Mouse (Mus musculus) lung, postnatal 25 days (tissue): Measurements from ENCODE around the gene Ankmy1.

Source experiments
- DNase-seq: peaks from one replicate; pipeline ENCODE4 v3.0.0; 2022; ENCODE audit warnings: low spot score

The Ankmy1 gene

DNA sequence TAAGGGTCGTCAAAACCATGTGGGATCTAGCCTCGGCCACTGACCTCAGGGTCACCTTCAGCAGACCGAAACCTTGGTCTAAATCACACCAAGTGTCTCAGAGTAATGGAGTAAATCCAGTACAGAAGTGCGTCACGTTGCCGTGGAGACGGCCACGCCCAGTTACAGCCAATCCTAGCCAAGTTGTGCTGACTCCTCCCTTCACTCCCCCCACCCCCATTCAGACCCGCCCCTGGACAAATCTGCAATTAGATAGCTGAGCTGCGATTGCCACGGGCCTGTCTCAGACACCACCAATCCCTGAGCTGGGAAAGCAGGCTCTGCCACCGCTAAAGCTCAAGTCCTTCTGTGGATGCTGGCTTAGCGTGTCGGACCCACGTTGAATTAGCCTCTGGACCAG, at the start of gene Ankmy1:
Gene Ankmy1, minus strand, starts transcription at position 121 of the 400 bp plus-strand sequence.
- peak; percentile 50 for DNase-seq

GRCm38 (mm10) chr1:92950607-92951006, 47.9 kb upstream of the Ankmy1 start, which contains the start of gene Gpr35:
Gene Gpr35, plus strand, starts transcription at chr1:92950865.
- DNase-seq: no peak

- no peak for DNase-seq
Measured at GRCm38 (mm10) chr1:92949426-92949825, 46.7 kb upstream of the Ankmy1 start.

DNA sequence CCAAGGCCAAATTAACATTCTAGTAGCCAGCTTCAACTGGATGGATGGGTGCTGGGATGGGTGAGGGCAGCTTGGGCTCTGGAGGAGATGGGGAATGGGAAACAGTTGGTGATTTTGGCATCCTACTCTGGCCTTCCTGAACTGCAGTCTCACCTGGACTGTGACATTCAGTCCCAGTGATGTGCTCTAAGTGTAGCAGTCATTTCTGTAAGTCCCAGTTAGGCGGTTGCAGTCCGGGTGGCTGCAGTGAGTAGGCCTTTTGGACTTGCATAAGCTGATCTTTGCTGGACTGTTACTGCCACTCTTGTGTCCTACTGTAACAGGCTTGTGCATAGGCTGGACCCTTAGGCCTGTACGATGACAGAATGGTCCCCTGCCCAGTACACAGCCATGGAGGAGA, 45.3 kb upstream of the Ankmy1 start:
- DNase-seq: no peak

DNA sequence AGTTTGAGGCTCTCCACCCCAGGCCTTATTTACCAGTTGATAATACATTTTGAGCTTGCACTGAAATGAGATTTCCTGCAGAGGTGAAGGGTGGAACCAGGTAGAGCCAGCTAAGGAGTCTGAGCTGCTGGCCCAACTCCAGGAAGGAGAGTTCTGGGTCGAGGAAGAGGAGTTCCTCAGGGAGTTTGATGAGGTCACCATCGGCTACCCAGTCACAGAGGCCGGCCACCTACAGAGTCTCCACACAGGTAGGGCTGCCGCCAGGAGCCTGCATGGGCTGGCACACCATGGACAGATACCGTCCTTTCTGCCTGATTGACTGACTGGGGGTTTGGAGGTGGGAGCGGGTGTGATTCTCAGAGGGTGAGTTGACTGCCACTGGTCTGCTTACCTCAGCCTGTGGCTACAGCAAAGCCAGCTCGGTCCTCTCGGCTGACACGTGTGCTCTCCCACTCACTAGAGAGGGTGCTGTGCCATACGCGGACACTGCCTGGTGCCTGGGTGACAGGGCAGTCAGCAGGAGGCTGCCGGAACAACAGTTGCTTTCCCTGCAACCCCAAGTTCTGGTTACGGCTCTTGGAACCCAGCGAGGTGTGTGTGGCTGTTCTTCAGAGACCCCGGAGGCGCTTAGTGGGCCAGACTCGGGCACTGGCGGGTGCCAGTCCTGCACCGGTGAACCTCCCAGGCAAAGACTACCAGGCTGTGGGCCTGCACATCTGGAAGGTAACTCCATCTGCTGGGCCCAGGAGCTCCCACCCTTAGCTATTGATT, 40.7 kb upstream of the Ankmy1 start:
- DNase-seq: no peak

DNA sequence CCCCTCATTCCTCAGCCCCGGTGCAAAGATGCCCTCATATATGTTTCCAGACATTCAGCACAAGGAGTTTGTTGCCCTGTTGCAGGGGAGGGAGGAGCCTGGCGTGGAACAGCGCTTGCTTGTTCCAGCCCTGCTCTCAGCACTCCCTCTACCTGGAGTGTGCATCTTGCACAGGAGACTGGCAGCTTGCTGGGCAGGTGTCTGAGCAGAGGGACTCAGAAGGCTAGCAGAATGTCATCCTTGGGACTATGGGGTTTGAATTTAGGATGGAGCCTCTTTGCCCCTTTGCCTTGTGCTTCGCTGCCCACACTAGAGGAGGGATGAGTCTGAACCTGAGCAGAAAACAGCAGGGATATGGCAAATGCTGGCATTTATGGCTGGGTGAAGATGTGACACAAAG, 37.0 kb upstream of the Ankmy1 start:
- DNase-seq: no peak

GRCm38 (mm10) chr1:92937797-92938196, 35.1 kb upstream of the Ankmy1 start:
- no peak for DNase-seq

- DNase-seq: no peak
Measured at GRCm38 (mm10) chr1:92936467-92936866, 33.8 kb upstream of the Ankmy1 start.

GRCm38 (mm10) chr1:92935977-92936376, 33.3 kb upstream of the Ankmy1 start:
- no peak for DNase-seq

DNA sequence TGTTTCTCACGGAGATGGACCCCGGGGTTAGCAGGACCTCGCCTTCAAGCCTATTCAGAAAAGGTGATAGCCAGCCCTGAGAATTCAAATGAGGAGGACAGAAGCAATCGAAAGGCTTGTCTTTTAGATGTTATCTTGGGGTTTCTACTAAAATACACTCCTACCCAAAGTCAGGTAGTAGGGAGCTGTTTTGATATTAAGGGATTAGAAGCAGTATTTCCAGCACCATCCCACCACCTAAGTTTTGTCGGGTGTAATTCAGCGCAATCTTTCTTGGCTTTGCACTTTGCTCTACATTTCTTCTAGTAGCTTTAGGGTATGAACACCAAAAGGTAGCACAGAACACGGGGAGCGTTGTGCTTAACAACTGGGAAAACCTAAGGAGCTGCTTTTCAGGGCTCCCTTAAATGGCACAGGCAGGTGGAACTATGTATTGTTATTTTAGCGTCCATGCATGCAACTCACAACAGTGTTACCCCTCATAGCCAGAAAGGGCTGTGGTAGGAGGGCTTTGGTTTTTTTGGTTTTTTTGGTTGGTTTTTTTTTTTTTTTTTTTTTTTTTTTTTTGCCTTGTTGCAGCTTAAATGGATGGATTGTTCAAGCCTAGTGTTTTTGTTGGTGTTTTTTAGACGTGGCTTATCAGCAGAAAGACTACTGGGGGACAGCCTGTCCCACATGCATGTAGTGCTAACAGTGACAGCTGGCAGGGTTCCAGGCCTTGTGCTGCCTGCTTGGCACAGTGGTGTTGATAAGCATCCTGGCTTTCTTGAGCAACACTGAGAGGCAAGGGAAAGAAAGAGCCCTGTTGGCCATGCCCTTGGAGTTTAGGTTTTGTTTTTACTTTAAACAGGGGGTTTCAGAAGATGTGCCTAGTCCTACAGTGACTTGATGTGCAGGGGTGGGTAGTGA, 32.6 kb upstream of the Ankmy1 start:
- no peak for DNase-seq

DNA sequence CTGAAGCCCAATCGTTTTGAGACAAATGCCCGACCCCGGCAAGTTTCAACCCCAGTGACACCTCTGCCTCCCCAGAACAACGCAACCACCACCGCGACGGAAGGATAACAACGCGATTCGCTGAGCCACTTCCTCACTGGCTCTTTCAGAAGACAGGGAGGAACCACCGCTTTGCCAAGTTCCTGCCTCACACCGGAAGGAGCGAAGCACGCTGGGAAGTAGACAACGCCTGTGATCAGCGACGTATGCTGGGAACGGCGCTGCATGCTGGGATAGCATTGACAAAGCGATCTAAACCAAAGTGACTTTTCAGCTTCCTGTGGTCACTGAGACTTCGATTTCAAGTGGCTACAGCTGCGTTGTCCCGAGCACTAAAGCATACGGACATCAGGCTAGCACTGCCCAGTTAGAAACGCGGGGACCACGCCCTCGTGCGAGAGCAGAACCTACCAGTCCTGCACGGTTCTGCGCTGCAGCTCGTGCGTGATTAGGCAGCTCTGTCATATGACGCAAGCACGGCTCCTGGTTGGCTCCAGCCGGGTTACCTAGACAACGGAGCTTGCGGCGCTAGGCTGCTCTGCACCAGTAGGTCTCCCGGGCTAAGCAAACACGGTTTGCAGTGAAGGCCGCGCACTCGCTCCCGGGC, 31.6 kb upstream of the Ankmy1 start, which contains the start of gene Capn10:
Gene Capn10, plus strand, starts transcription at position 195 of the 646 bp plus-strand sequence.
- peak; percentile 96 for DNase-seq

DNA sequence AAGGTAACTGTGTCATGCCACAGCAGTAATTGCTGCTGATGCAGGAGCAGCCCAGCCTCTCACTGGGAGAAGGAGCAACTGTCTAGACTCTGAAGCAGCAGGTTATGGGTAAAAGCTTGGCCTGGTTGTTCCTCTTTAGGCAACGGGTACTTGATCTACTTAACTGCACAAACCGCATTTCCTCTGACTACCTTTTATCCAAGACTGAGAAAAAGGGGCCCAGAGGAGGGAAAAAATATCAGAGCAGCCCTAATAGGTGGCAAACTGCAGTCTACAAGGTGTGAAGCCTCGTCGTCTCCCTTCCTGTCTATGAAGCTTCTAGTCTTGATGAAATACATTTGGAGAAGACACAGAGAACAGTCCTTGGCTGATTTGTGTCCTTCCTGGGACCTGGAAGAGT, 30.9 kb upstream of the Ankmy1 start:
- no peak for DNase-seq

GRCm38 (mm10) chr1:92930171-92930706, 27.5 kb upstream of the Ankmy1 start:
- no peak for DNase-seq

DNA sequence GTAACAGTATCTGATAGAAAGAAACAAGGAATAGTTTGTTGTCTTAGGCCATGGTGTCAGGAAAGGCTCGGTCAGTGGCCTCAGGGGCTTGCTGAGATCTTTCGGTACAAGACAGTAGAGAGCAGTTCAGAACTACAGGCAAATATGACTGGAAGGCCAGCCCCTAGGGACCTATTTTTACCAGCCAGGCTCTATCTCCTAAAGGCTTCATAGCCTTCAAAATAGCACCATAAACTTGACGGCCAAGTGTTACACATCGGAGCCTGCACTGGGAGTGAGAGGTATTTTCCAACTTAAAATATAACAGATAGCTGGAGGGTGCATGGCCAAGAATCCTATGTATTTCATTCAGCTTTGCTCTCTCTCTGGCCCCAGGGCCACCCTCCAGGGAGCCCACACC, 18.8 kb upstream of the Ankmy1 start:
- DNase-seq: no peak

DNA sequence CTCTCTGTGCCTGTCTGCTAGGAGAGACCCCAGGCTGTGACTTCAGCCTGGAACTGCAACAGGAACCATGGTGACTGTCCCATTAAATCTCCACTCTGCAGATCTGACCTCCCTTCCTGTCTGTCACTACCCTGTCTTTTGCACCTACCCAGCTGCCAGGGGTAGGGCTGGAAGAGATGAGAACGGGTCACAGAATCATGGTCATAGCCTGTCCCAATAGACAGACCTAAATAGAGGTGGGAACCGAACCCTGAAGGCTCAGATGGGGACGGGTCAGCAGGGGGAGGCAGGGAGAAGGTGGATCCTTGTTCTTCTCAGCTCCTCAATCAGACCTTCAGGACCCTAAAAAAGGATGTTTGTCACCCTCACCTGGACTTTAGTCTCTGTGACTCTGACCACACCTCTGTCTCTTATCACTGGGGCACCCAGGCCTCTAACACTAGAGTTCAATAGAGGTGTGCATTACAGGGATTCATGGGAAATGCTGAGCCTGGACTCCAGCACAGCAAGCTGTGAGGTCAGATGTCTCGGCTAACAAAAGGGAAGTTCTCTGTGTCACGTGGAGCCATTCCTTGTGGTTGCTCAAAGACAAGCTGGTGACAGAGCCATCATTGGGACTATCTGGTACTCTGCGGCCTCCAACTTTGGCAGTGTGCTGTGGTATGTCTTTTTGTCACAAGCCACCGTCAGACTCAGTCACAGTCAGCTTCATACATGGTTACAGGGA, 17.9 kb upstream of the Ankmy1 start:
- no peak for DNase-seq

- DNase-seq: no peak
Measured at GRCm38 (mm10) chr1:92919775-92920174, 17.1 kb upstream of the Ankmy1 start.

DNA sequence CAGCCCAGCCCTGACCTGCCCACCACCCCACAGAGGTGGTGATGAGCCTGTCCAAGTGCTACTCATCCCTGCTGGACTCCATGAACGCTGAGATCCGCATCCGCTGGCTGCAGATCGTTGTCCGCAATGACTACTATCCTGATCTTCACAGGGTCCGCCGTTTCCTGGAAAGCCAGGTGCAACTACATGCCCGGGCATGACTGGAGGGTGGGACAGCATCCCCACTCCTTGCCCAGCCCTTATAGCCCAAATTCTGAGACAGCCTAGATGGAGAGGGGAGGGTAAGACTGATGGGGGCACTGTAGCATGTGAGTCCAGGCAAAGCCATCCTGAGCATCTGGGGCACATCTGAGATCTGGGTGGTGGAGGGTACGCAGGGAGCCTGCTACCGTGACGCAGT, 16.4 kb upstream of the Ankmy1 start:
- no peak for DNase-seq

- no peak for DNase-seq
Measured at GRCm38 (mm10) chr1:92916725-92917124, 14.0 kb upstream of the Ankmy1 start.

- DNase-seq: no peak
Measured at GRCm38 (mm10) chr1:92914993-92915392, 12.3 kb upstream of the Ankmy1 start.

DNA sequence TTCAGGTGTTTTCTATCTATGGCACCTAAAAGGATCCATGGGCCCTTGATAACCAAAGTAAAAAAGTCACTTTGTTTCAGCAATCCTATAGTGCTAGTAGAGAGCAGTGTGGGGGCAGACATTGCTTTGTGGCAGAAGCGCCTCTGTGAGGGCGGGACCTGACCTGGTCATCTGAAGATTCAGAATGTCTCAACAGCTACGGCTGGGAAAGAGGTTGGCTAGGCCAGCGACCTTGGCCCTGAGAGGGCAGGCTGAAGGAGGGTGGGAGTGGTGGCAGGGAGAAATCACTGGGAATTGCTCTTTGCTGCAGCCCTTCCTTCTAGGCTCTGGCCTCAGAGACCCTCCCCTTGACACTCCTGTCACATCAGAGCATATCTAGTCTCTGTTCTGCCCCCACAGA, 11.5 kb upstream of the Ankmy1 start:
- DNase-seq: no peak

DNA sequence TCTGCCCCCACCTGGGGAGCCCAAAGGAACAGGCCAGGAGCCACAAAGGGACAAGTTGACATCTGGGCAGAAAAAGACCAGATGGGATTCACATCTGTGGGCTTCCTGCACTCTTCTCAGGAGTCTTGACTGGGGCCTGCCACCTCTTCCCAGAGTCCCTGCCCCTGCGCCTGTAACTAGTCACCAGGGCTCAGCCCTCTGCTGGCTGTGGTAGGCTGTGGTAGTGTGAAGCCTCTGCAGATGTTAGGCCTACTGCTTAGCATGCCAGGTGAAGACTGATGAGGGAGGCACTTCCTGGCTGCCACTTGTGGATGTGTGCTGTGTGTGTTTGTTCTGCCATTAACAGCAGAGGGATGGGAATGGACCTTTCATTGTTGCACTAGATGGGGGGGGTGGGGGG, 9.6 kb upstream of the Ankmy1 start:
- no peak for DNase-seq

GRCm38 (mm10) chr1:92911721-92912138, 9.0 kb upstream of the Ankmy1 start:
- no peak for DNase-seq
